Comparison of ENCODE assay signal across 8 mouse cellular contexts in genomic region chr9:43743647-43744137, GRCm38 (mm10). TPM values are rescaled to one million over a fixed set of nuclear protein-coding genes. Genes with fewer than 3 reads are reported as not detected.
DNase-seq lines count a peak whose midpoint lies in the region; ATAC-seq and TF ChIP-seq lines count a peak whose summit lies in the region.

Gene Nectin1 (plus strand): TSS chr9:43743984.

- H3K36me3 ChIP-seq in hindbrain, postnatal 0 days (ENCODE audit: insufficient read depth, low read length), result no peaks in the 10 kb centered on the region

- peak within 1 kb of the TSS; percentile 90 for H3K4me2 ChIP-seq in hindbrain, postnatal 0 days (ENCODE audit: low read depth, low read length)

- H3K9me3 ChIP-seq in hindbrain, postnatal 0 days (ENCODE audit: low read length), result no peaks in the 10 kb centered on the region

- H3K4me1 ChIP-seq in hindbrain, postnatal 0 days (ENCODE audit: insufficient read depth, low read length), result peaks cover 26% of the 10 kb centered on the region

- peak; percentile 95; the same call in 1 of the 2 replicates for TF ChIP-seq CTCF in gastrocnemius, adult 2 months (IDR thresholded peaks at IDR 0.05)
- peak; percentile 88 for TF ChIP-seq CTCF in hindbrain, postnatal 0 days (IDR thresholded peaks at IDR 0.05; ENCODE audit: low read depth)

- peak; percentile 55 for DNase-seq in T-cell, adult 2 months (ENCODE audit: low spot score)
- DNase-seq in cerebellum, postnatal 25 days, result peak; percentile 94 to 96
- peak; percentile 90 for DNase-seq in gastrocnemius, adult 2 months
- DNase-seq in hindbrain, postnatal 0 days (ENCODE audit: low spot score), result peak; percentile 92
- peak; percentile 87 to 88 for DNase-seq in left cerebral cortex, adult 18-20 months (ENCODE audit: low spot score in 2 of 2)
- peak; percentile 90 for DNase-seq in lung, postnatal 4 days
- peak; percentile 87 for DNase-seq in retina, postnatal 7 days (ENCODE audit: low read depth, low spot score)
- peak; percentile 86 to 92 for DNase-seq in urinary bladder, adult 18-20 months (ENCODE audit: low spot score in 2 of 2)

- peak; percentile 93 for ATAC-seq in hindbrain, postnatal 0 days

- intact Hi-C loops in gastrocnemius, adult 2 months (cut with DNase I), result loop anchor here (1.0 to 5.0 kb wide), 4 partner anchors 59 to 229 kb away; no protein-coding TSS in a partner anchor

- H3K27me3 ChIP-seq in hindbrain, postnatal 0 days (ENCODE audit: insufficient read depth, low read length), result no peaks in the 10 kb centered on the region

- peak within 1 kb of the TSS; percentile 95 for H3K9ac ChIP-seq in hindbrain, postnatal 0 days (replicated peaks; ENCODE audit: low read length)

- peak within 1 kb of the TSS; percentile 71 for H3K4me3 ChIP-seq in gastrocnemius, adult 2 months
- H3K4me3 ChIP-seq in hindbrain, postnatal 0 days (ENCODE audit: low read length), result peak within 1 kb of the TSS; percentile 88

- H3K27ac ChIP-seq in gastrocnemius, adult 2 months, result peak within 1 kb of the TSS; percentile 84
- H3K27ac ChIP-seq in hindbrain, postnatal 0 days, result peak within 1 kb of the TSS; percentile 92

- WGBS in hindbrain, postnatal 0 days, result under 1% methylated on average over 34 of the region's 51 CpGs

RNA-seq across cellular contexts. Expression of gene Nectin1, which starts in this region (rescaled TPM):
- 1 to 10 TPM; 1.2 to 2.9 TPM for total RNA-seq in gastrocnemius, adult 2 months (2021)
- 69.2 and 72.8 TPM in 2 replicates for total RNA-seq in hindbrain, postnatal 0 days (2014; rRNA removed)
- 15.7 and 17.1 TPM in 2 replicates for polyA plus RNA-seq in hindbrain, postnatal 0 days (2015; fragmentation: Nextera tagmentation; extraction: Ambion mirVana)
- total RNA-seq in left cerebral cortex, adult 18-20 months (2021), result 10 to 100 TPM; 91.6 to 92.4 TPM

Comparison
In these comparisons a context has a peak if more than half of its experiments do, and no peak if none do; other contexts are left out.
1. Peak in every context shown above with its lines: DNase-seq, ATAC-seq, H3K4me3 ChIP-seq and H3K27ac ChIP-seq.
2. RNA of gene Nectin1 (total RNA-seq): 91.6 to 92.4 TPM in left cerebral cortex, adult 18-20 months and 69.2 to 72.8 TPM in hindbrain, postnatal 0 days; 1.2 to 2.9 TPM in gastrocnemius, adult 2 months; every median in the first group is over 10 times any median in the second.